ENCODE assay signal across 29 mouse cellular contexts in genomic region chr2:131766500-131766899, GRCm38 (mm10).
"Had no signal": no experiment of that assay in that cellular context is flagged by ENCODE, and none has a peak within 500 bp of the region (broad histone marks: within the 10 kb centered on the region; RNA-seq: fewer than 3 reads in every experiment).

No protein-coding gene starts in this region.

- H3K9me3 ChIP-seq: embryonic facial prominence, embryonic 10.5 days; embryonic facial prominence, embryonic 12.5 days; embryonic facial prominence, embryonic 13.5 days; embryonic facial prominence, embryonic 15.5 days; forebrain, embryonic 10.5 days; forebrain, embryonic 12.5 days; forebrain, embryonic 13.5 days; forebrain, embryonic 15.5 days had no signal

- H3K36me3 ChIP-seq: embryonic facial prominence, embryonic 10.5 days; embryonic facial prominence, embryonic 12.5 days; embryonic facial prominence, embryonic 13.5 days; embryonic facial prominence, embryonic 15.5 days; forebrain, embryonic 10.5 days; forebrain, embryonic 12.5 days; forebrain, embryonic 15.5 days had no signal

- H3K4me1 ChIP-seq: embryonic facial prominence, embryonic 10.5 days; embryonic facial prominence, embryonic 12.5 days; embryonic facial prominence, embryonic 13.5 days; embryonic facial prominence, embryonic 15.5 days; forebrain, embryonic 12.5 days; forebrain, embryonic 13.5 days; forebrain, embryonic 15.5 days had no signal

- H3K9ac ChIP-seq: embryonic facial prominence, embryonic 12.5 days; embryonic facial prominence, embryonic 13.5 days; embryonic facial prominence, embryonic 15.5 days; forebrain, embryonic 12.5 days; forebrain, embryonic 13.5 days; forebrain, embryonic 15.5 days; forebrain, postnatal 0 days had no signal

- ATAC-seq: forebrain, embryonic 13.5 days; forebrain, embryonic 14.5 days; forebrain, embryonic 15.5 days; forebrain, embryonic 16.5 days; forebrain, postnatal 0 days had no signal

- DNase-seq: cerebellum, adult 2 months; cerebellum, adult 8-10 months; cerebellum, adult 9-10 months; cerebellum, adult 9-11 months; cerebellum, postnatal 10 days; cerebellum, postnatal 14 days; cerebellum, postnatal 25 days; cerebellum, postnatal 36 days; embryo, embryonic 11 days; forebrain, postnatal 0 days; gastrocnemius, adult 2 months; gastrocnemius, postnatal 10 days; gastrocnemius, postnatal 14 days; gastrocnemius, postnatal 25 days; gastrocnemius, postnatal 36 days; heart, adult 11 months; heart, adult 18-20 months; heart, adult 2 months had no signal

- H3K27ac ChIP-seq: embryonic facial prominence, embryonic 10.5 days; embryonic facial prominence, embryonic 12.5 days; embryonic facial prominence, embryonic 13.5 days; embryonic facial prominence, embryonic 15.5 days; forebrain, embryonic 10.5 days; forebrain, embryonic 12.5 days; forebrain, embryonic 13.5 days; forebrain, embryonic 15.5 days; gastrocnemius, adult 2 months; heart, adult 2 months had no signal

- H3K4me2 ChIP-seq: embryonic facial prominence, embryonic 12.5 days; embryonic facial prominence, embryonic 13.5 days; embryonic facial prominence, embryonic 15.5 days; forebrain, embryonic 12.5 days; forebrain, embryonic 13.5 days; forebrain, embryonic 15.5 days had no signal

- H3K27me3 ChIP-seq: embryonic facial prominence, embryonic 12.5 days; embryonic facial prominence, embryonic 13.5 days; embryonic facial prominence, embryonic 15.5 days; forebrain, embryonic 12.5 days; forebrain, embryonic 13.5 days; forebrain, embryonic 15.5 days had no signal

- H3K4me3 ChIP-seq: embryonic facial prominence, embryonic 10.5 days; embryonic facial prominence, embryonic 12.5 days; embryonic facial prominence, embryonic 13.5 days; embryonic facial prominence, embryonic 15.5 days; erythroblast, embryonic 14.5 days; forebrain, embryonic 10.5 days; forebrain, embryonic 12.5 days; forebrain, embryonic 13.5 days; forebrain, embryonic 15.5 days; gastrocnemius, adult 2 months; heart, adult 2 months had no signal
